Mouse (Mus musculus): ENCODE data around the gene Mef2d.
"Not testable (repeated sequence)": the region's sequence is repeated elsewhere in the genome, so short reads cannot be mapped to it uniquely, and the experiment has no call there.

Gene Mef2d

GRCm38 (mm10) chr3:88150999-88151364, 8.8 kb downstream of the Mef2d start:
- DNase-seq = no peak

- DNase-seq = no peak
These were observed 9.9 kb downstream of the Mef2d start for GRCm38 (mm10) chr3:88152056-88152455.

GRCm38 (mm10) chr3:88153290-88154011, 11.3 kb downstream of the Mef2d start:
- DNase-seq = no peak

- no peak for DNase-seq
These were observed 12.1 kb downstream of the Mef2d start for GRCm38 (mm10) chr3:88154236-88154635.

GRCm38 (mm10) chr3:88156817-88157216, 14.6 kb downstream of the Mef2d start:
- no peak for DNase-seq

- no peak for DNase-seq
These were observed 15.8 kb downstream of the Mef2d start for GRCm38 (mm10) chr3:88157771-88158597.

- DNase-seq = no peak
These were observed 16.8 kb downstream of the Mef2d start for GRCm38 (mm10) chr3:88158991-88159390.

- no peak for DNase-seq
These were observed 18.7 kb downstream of the Mef2d start for GRCm38 (mm10) chr3:88160856-88161255.

- DNase-seq = no peak
These were observed 20.1 kb downstream of the Mef2d start for GRCm38 (mm10) chr3:88162259-88162658.

GRCm38 (mm10) chr3:88162811-88163210, 20.6 kb downstream of the Mef2d start:
- DNase-seq = no peak

GRCm38 (mm10) chr3:88163847-88164246, 21.7 kb downstream of the Mef2d start:
- no peak for DNase-seq

- no peak for DNase-seq
These were observed 22.1 kb downstream of the Mef2d start for GRCm38 (mm10) chr3:88164263-88164662.

GRCm38 (mm10) chr3:88166056-88166455, 23.9 kb downstream of the Mef2d start:
- no peak for DNase-seq

- DNase-seq = no peak
These were observed 28.2 kb downstream of the Mef2d start for GRCm38 (mm10) chr3:88170361-88170760.

GRCm38 (mm10) chr3:88172440-88172839, 30.3 kb downstream of the Mef2d start:
- DNase-seq = no peak

- peak; percentile 55 for DNase-seq
These were observed 31.2 kb downstream of the Mef2d start for GRCm38 (mm10) chr3:88173375-88173774.

- no peak for DNase-seq
These were observed 32.7 kb downstream of the Mef2d start for GRCm38 (mm10) chr3:88174894-88175293.

GRCm38 (mm10) chr3:88177106-88177505, 34.9 kb downstream of the Mef2d start:
- peak; percentile 33 for DNase-seq

GRCm38 (mm10) chr3:88177562-88178345, 35.6 kb downstream of the Mef2d start:
- DNase-seq = peak; percentile 100

GRCm38 (mm10) chr3:88178346-88178733, 36.2 kb downstream of the Mef2d start:
- DNase-seq = not testable (repeated sequence)

GRCm38 (mm10) chr3:88178986-88179385, 36.8 kb downstream of the Mef2d start:
- no peak for DNase-seq

GRCm38 (mm10) chr3:88181374-88181773, 39.2 kb downstream of the Mef2d start:
- no peak for DNase-seq

- no peak for DNase-seq
These were observed 44.3 kb downstream of the Mef2d start for GRCm38 (mm10) chr3:88186424-88186823.
